Mouse (Mus musculus) lung, postnatal 0 days (tissue): ENCODE data around the gene Gpank1.

Experiments
- CTCF ChIP-seq: IDR thresholded peaks from 2 replicates; pipeline ENCODE4 v1.5.1; 2016; ENCODE audit warnings: antibody characterized with exemption, mild to moderate bottlenecking
- EP300 ChIP-seq: IDR thresholded peaks from 2 replicates; pipeline ENCODE4 v1.6.1; 2016; ENCODE audit warnings: antibody characterized with exemption, mild to moderate bottlenecking, control low read depth

DNA sequence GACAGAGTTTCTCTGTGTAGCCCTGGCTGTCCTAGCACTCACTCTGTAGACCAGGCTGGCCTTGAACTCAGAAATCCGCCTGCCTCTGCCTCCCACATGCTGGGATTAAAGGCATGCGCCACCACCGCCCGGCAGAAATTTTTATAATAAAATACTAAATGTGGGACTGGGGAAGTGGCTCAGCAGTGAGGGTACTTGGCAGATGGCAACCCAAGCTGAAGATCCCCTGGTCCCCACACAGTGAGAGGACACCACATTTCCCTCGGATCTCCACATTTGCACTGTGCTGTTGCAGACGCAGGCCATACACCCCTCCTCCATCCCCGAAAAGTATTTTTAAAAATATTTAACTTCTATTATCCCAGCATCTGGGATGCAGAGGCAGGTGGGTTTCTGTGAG is 12.3 kb downstream of the Gpank1 start:
- TF ChIP-seq CTCF, result no peak
- no peak for TF ChIP-seq EP300
